Mouse (Mus musculus) right cerebral cortex, adult 2 months (tissue): ENCODE data around the gene Tomm70a.
"Not testable (repeated sequence)": the region's sequence is repeated elsewhere in the genome, so short reads cannot be mapped to it uniquely, and the experiment has no call there.

Experiments
- DNase-seq, 2 experiments: peaks; one replicate each; pipeline ENCODE4 v3.0.0; 2021 to 2022; ENCODE audit warnings: low spot score in 2 of 2

Gene Tomm70a

DNA sequence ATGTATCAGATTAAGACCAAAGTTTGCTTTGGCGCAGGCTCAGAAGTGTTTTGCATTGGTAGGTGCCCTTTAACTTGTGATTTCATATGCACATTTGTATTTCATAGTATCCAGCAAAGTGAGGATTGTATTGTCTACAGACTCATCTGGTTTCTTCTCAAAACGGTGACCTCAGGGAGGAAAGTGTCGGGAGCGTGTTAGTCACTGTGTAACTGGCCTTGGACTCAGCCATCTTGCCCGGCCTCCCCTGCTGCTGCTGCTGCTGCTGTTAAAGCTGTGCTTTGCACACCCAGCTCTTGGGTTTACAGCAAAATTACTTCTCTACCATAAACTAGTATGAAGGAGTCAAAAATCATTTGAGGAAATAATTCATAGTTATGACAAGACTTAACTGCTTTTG lies 23.2 kb downstream of the Tomm70a start:
- no peak for DNase-seq

DNA sequence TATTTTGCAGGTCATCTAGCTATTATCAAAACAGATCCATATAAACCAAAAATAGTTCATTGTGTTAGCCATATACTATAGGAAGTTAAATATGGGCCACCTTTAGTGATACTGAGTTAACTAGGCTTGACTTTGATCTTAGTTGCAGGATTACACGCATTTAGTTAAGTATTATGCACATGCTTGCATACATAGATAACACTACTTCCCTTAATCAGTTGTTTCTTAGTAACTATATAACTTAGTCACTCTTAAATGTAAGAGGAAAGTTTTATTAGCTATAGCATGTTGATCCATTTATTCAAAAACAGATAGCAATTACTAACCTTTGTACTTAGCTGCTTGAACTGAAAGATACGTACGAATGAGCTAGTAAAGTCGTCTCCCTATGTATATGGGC lies 29.9 kb downstream of the Tomm70a start:
- DNase-seq = no peak

DNA sequence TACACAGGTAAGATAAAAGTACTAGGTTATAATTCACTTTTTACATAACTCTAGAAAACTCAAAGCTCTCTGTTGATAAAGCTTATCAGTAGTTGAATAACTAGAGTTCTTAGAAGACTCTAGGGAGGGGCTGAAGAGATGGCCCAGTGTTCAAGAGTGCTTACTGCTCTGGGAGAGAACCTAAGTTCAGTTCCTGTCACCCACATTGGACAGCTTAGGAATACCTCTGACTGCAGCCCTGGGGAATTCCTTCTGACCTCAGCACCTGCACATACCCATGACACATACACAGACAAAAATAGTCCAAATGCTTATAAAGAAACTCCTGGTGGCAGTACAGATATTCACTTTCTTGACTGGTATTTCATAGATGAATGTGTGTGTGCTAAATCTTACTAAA lies 34.4 kb downstream of the Tomm70a start:
- no peak for DNase-seq

DNA sequence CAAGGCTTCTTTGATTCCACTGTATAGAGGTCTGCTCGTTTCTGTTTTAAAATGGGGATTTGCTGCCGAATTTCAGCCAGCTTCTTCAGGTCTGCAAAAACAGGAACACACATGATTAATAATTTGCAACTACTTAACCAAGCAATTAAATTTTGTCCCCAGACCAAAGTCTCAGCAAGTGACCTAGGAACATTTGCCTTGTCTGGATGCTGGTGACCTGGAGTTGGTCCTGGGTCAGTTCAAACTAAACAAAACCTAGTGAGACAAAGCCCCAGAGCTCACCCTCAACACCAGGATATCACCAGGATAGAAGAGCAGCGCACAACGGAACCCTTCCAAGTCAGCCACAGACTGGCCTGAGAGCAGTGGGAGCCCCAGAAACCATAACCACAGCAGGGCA lies 35.6 kb downstream of the Tomm70a start:
- DNase-seq = no peak

DNA sequence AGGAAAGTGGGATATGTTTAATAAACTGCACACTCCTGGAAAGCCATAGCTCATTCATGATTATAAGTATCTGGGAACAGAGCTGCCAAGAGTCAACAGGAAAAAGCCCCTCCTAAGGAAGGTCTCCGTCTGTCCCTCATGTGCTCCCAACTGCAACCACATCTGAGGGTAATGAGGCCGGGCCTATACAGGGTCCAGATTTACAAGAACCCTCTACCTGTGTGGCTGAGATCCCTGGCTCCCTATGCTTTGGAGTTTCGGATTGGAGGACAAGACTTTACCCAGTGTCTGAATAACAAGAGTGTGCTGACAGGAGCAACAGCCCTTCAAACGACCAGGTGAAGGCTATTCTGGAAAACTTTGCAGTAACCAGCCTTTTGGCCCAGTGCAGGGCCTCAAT lies 36.2 kb downstream of the Tomm70a start:
- DNase-seq = no peak

DNA sequence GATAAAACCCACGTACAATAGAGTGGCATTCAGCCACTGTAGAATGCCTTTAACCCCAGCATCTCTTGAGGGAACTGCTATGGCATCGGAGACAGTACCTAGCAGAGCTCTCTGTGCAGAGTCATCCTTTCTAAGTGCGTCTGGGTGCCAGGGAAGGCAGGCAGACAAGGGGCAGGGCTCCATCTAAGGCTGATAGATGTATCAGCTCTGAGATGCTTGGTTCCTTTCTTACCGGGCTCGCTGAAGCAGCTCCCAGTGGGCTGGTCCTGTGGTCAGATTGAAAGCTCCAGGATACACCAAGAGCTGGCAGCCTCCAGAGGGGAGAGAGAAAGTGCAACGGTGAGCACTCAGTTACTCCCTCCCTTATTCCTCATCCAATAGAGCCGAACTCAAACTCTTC lies 38.3 kb downstream of the Tomm70a start:
- no peak for DNase-seq

DNA sequence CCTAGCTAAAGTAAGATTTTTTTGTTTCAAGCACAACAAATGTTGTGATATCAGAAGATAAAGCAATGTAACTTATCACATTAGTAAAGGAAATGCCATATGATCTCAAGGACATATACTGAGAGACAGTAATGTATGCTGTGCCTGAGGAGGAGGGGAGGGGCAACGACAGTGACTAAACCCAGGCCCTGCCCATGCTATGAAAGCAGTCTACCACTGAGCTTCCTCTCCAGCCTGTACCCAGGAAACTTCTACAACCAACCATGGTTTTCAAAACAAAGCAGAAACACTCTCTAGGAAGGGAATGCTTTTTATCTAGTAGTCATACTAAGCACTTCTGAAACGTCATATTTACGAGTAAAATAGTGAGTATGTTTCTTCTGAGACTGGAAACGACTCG lies 41.3 kb downstream of the Tomm70a start:
- no peak for DNase-seq

DNA sequence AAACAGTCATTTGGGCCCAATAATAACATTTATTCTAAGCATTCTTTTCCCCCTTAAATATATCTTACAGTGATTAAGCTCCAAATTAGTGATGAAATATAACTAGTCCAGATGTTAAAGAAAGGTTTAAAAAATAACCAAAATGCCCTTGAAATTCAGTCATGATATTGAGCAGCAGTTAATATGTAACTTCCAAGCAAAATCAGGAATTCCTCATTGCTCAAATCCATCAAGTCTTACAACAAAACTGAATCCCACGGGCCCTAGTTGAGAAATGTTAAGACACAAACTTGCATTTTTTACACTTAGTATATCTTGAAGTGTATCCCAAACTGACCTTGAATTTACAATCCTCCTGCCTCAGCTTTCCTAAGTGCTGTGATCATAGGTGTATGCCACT lies 42.2 kb downstream of the Tomm70a start:
- DNase-seq = no peak

DNA sequence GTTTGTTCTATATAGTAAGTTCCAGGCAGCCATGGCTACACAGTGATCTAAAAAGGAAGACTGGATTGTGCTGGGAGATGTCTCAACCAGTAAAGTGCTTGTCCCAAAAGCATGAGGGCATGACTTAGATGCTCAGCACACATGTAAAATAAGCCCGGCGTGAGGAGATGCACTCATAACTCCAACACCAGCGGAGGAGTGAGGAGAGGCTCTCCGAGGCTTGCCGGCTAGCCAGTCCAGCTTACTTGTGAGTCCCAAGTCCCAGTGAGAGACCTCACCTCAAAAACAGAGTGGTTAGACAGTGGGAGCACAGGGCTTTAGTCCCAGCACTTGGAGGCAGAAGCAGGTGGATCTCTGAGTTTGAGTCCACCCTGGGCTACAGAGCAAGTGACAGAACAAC lies 43.7 kb downstream of the Tomm70a start:
- no peak for DNase-seq

DNA sequence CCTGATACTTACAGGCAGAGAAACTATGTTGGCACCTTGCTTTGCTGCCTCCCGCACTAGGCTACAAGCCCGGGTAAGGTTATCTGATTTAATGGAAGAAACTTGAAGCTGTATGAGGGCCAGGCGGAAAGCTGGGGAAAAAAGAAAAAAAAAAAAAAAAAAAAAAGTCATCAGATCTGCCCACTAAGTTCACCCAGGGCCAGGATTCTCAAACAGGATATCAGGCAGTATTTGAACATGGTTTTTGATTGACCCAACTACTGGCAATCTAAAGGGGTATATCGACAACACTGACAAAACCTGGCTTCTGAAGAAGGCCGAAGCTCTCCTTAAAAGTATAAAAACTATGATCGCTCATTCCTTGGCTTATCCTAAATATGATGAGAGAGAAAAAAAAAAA lies 44.6 kb downstream of the Tomm70a start:
- no peak for DNase-seq

DNA sequence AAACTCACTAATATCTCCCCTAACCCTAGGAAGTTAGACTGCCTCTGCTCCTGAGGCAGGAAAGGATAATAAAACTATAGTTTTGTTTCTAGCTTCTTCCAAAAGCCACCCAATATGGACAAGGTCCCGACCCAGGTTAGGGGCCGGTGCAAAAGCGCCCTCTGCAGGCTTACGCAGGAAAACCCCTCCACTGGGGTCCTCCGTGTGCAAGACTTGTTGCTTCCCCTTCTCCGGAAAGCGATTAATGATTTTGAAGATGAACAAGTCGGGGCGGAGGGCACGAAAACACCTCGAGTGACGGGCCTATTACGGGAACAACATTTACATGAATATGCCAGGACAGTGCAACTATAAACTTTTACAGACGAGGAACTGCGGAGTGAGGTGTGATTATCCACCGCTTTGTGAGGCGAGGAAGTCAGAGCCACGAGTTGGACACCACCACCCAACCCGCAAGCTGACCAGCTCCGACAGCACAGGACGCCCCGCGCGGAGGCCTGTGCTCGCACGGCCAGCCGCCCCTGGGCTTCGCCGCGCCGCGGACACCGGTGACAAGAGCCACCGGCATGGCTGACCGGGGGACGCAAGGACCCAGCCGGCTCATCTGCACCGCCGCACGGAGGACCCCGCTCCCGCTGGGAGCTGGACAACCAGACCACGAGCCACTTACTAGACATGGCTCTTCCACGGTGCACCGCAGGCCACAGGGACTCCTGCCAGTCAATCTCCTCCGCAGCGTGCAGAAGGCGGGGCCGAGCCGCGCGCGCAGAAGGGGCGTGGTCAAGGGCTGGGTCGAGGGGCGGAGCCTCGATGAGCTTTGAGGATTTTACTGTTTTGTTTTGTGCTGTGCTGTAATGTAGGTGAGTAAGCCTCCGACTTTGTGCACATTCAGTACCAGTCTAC lies 45.4 kb downstream of the Tomm70a start, which contains the start of gene Nit2:
Gene Nit2, minus strand, starts transcription at position 731 of the 903 bp plus-strand sequence.
- peak; percentile 91 to 92 for DNase-seq

DNA sequence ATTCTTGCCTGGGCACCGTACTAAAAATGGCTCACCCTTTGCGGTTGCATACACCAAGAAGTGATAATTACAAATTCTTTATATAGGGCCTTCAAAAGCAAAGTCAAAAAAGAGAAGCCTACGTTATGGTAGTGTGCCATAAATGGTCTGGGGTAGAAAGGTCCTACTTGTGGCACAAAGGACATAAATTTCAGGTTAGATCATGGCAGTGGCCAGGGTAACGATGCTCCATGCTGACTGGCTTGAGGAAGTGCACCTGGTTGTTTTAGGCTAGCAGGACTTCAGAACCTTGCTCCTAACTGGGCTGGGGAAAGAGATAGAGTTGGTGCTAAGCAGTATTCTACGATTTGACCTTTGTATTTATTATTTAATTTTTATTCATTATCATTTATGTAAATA lies 46.0 kb downstream of the Tomm70a start:
- no peak for DNase-seq

DNA sequence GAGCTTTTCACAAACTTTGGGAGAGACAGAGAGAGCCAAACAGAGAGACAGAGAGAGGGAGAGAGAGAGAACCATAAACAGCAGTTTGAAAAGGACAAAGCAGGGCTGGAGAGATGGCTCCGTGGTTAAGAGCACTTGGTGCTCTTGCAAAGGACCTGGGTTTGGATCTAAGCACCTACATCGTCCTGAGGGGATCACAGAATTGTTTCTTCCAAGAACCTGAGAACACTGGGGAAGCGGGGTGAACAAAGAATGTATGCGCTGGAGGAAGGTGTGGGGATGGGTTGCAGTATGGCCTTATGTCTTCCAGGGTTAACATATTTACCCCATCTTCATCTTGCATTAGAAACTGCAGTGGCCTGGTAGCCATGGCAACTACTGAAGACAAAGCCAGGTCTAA lies 46.7 kb downstream of the Tomm70a start:
- DNase-seq = no peak

DNA sequence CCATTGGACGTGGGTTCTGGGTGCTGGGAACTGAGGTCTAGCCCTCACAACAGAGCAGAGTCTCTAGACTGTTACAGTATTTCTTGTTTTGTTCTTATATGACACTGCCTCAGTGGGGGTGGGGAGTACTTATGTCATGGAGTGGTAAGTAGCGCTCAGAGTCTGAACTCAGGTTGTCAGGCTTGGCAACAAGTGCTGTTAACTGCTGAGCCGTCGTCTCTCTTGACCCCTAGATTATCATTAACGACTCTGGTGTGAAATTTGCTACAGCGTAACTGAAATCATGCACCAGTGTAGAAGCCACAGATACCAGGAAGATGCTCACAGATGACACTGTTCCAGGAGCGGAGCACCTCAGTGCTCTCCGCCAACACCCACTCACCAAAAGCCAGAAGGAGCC lies 49.7 kb downstream of the Tomm70a start:
- DNase-seq = no peak

DNA sequence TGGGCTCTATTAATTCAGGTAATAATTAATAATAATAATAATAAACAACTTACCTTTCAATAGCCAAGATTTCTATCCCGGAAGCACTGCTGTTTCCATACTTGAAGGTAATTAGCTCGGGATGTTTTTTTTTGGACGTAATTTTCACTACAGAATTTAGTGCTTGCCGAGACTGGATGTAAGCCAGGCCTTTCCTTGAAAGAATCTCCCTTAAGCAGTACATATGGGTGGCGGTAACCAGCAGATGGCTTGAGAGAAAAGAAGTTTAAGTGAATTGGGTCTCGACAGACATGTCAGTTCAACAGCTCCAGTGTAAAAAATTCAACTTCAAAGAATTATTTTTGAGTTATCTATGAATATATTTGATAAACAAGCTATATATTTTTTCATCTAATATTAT lies 50.1 kb downstream of the Tomm70a start:
- DNase-seq = peak in 1 of 2 experiments; percentile 38

DNA sequence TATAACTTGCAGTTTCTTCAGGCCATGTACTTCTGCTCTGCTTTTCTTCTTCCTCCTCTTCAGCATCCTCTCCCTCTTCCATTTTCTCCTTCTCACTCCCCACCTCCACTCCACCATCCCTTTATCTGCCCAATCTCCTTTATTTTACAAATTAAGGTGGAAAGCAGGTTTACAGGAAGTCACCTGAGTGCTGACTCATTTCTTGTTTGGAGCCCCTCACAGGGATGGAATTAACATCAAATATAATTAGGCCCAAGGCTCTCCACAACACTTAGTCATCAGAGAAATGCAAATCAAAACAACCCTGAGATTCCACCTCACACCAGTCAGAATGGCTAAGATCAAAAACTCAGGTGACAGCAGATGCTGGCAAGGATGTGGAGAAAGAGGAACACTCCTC lies 53.0 kb downstream of the Tomm70a start:
- not testable (repeated sequence) for DNase-seq

DNA sequence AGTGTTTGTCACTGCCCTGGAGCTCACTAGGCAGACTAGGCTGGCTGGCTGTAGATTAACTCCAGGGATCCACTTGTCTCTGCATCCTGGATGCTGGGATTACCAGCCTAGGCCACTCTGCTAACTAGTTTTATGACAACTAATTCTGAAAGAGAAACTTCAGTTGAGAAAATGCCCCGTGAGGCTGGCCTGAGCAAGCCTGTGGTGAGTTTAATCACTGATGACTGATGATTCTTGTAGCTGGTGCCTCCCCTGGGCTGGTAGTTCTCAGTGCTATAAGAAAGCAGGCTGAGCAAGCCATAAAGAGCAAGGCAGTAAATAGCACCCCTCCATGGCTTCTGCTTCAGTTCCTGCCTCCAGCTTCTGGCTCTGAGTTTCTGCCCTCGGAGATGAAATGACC lies 54.2 kb downstream of the Tomm70a start:
- no peak for DNase-seq

DNA sequence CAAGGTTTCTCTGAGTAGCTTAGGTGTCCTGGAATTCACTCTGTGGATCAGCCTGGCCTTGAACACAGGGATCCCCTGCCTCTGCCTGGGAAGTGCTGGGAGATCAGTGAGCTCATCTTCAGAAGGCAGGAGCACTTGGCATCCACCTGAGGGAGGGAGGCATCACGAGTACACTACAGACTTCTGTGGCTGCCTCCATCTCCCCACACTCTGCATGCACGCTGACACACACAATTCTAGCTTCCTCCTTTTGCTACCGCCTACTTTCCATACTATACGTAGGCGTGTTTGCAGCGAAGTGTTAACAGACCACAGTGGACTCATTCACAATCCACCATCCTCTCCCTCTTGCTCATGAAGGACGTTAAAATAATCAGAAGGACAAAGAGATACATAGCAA lies 54.8 kb downstream of the Tomm70a start:
- DNase-seq = peak; percentile 72 to 74

DNA sequence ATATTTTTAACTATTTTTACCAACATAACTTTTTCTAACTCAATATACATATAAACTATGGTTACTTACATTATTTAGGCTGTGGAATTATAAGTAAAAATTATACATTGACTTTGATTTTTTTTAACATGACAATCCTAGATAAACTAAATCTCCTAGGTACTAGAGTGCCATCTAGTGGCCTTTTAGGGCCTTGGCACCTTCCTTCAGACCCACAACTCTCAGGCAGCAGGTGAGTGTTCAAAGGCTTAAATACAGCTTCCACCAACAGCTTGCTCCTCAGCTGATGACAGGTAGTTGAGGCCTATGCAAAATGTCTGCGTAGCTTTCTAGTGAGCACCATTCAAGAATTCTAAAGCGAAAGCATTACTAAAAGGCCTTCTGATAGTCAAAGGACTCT lies 55.8 kb downstream of the Tomm70a start:
- DNase-seq = peak; percentile 42 to 46

DNA sequence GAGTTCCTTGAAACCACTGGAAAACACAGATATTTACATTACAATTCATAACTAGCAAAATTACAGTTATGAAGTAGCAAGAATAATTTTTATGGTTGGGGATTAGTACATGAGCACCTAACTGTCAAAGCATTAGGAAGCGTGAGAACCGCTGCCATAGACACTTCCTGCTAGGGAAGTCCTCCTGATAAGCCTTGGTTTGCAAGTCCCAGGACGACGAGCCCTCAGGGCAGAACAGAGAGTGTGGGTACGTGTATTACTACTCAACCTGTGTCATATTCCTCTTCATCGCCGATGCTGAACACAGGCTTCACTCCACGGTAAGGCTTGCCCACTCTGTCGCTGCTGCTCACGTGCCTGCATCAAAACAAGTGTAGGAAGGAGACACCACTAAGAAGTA lies 56.2 kb downstream of the Tomm70a start:
- no peak for DNase-seq

DNA sequence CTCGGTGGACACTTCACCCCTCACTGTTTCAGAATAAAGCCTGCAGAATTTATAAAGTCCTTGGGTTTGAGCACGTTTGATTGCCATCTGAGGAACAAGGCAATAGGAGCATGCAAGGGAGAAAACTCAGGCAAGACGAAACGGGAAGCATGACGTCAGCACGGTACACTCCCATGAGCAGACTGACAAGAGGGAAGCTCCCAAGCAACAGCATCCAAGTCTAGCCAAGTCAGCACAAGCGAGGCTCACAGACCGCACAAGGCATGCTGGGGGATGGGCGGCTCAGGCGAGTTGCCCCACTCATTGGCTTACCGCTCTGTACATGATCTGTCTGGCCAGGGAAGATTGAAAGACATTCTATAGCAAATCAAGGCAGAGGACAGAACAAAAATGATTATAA lies 59.7 kb downstream of the Tomm70a start:
- peak in 1 of 2 experiments; percentile 29 for DNase-seq

DNA sequence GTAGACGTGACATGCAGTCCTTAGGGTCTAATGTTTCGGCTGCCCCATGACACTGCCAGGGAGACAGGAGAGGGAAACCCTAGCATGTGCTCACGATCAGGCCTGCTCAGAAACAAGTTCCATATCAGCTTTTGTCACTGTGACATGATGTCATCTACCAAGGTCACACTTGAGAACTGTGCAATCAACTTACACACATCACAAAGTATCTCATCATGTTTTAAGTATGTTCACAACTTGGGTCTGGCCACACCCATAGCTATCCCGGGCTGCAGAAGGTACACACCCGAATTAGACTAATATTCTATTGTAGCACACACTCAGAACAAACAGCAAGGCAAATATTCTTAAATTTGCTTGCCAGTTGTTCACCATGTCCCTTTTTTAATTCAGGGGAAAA lies 60.5 kb downstream of the Tomm70a start:
- no peak for DNase-seq

DNA sequence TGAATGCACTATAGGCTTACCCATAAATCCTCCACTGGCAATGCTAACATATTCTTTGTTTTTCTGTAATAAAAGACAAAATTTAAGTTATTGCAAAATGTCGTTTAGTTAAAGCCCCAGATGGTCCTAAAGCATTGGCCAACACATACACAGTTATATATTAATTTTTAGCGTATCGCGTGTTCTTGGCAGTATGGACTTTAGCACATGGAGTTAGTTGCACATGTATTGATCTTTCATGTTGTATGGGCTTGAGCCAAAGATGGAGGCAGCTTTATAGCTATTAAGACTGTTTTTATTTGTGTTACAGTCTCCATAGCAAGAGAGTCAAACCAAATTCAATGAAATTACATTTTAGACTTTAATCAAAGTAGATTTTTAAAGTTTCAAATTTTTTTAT lies 65.1 kb downstream of the Tomm70a start:
- DNase-seq = no peak

DNA sequence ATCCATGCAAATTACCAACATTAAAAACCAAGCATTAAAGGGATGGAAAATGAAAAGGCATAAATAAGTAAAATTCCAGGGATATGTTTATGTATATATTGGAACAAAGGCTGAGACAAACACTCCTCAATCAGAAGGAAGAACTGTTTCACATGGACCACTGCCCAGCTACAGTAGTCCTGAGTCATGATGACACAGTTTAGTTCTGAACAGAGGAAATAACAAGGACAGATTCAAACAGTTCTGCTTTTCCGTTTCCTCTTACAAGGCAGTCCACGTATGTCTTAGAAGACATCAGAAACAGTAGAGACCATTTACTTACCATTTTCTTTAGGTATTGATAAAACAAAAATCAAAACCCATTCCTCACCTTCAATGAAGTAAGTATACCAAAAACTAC lies 68.0 kb downstream of the Tomm70a start:
- no peak for DNase-seq
